Mouse (Mus musculus): ENCODE data around the gene Actg2. TPM values are rescaled to one million over a fixed set of nuclear protein-coding genes. Genes with fewer than 3 reads are reported as not detected.

The Actg2 gene
- polyA plus RNA-seq, 1 experiment from 2014 or later, result 1,747 TPM

- no peak overlapping the region for H3K4me2 ChIP-seq (ENCODE audit: low read depth, low read length)
- 86% methylated on average over 5 of the region's 5 CpGs for WGBS
- H3K9me3 ChIP-seq (ENCODE audit: control insufficient read depth, low read length), result no peaks in the 10 kb centered on the region
- H3K9ac ChIP-seq (ENCODE audit: low read depth, low read length), result no peak overlapping the region
- no peak overlapping the region for H3K27ac ChIP-seq (ENCODE audit: low read length)
- H3K4me3 ChIP-seq (ENCODE audit: low read length), result no peak overlapping the region
- no peak for ATAC-seq
- H3K4me1 ChIP-seq (ENCODE audit: control insufficient read depth, insufficient read depth, low read length), result peaks cover 2% of the 10 kb centered on the region; the same call in 1 of the 2 replicates
- peaks cover 2% of the 10 kb centered on the region; the same call in 1 of the 2 replicates for H3K36me3 ChIP-seq (ENCODE audit: control insufficient read depth, insufficient read depth, low read length)
- no peaks in the 10 kb centered on the region for H3K27me3 ChIP-seq (replicated peaks; ENCODE audit: control insufficient read depth, insufficient read depth, low read length)
These were observed 47.9 kb downstream of the Actg2 start for GRCm38 (mm10) chr6:83488200-83488599.

- no peak for ATAC-seq
- no peak overlapping the region for H3K9ac ChIP-seq (ENCODE audit: low read depth, low read length)
- H3K9me3 ChIP-seq (ENCODE audit: control insufficient read depth, low read length), result no peaks in the 10 kb centered on the region
- no peak overlapping the region for H3K27ac ChIP-seq (ENCODE audit: low read length)
- WGBS, result 81% methylated on average over 4 of the region's 4 CpGs
- H3K36me3 ChIP-seq (ENCODE audit: control insufficient read depth, insufficient read depth, low read length), result peaks cover 2% of the 10 kb centered on the region; the same call in 1 of the 2 replicates
- H3K4me3 ChIP-seq (ENCODE audit: low read length), result no peak overlapping the region
- H3K4me1 ChIP-seq (ENCODE audit: control insufficient read depth, insufficient read depth, low read length), result peaks cover 2% of the 10 kb centered on the region; the same call in 1 of the 2 replicates
- H3K27me3 ChIP-seq (replicated peaks; ENCODE audit: control insufficient read depth, insufficient read depth, low read length), result no peaks in the 10 kb centered on the region
- no peak overlapping the region for H3K4me2 ChIP-seq (ENCODE audit: low read depth, low read length)
These were observed 48.8 kb downstream of the Actg2 start for GRCm38 (mm10) chr6:83487298-83487697.

- Histone ChIP-seq H3K9ac (ENCODE audit: low read depth, low read length) (no peak overlapping the region), H3K27ac (ENCODE audit: low read length) (no peak overlapping the region), H3K4me3 (ENCODE audit: low read length) (no peak overlapping the region), H3K9me3 (ENCODE audit: control insufficient read depth, low read length) (no peaks in the 10 kb centered on the region), H3K4me2 (ENCODE audit: low read depth, low read length) (no peak overlapping the region), H3K36me3 (ENCODE audit: control insufficient read depth, insufficient read depth, low read length) (peaks cover 4% of the 10 kb centered on the region; the same call in 1 of the 2 replicates), H3K27me3 (replicated peaks; ENCODE audit: control insufficient read depth, insufficient read depth, low read length) (no peaks in the 10 kb centered on the region), H3K4me1 (ENCODE audit: control insufficient read depth, insufficient read depth, low read length) (peaks cover 2% of the 10 kb centered on the region; the same call in 1 of the 2 replicates)
- WGBS, result 70% methylated on average over 4 of the region's 4 CpGs
- no peak for ATAC-seq
These were observed 50.2 kb downstream of the Actg2 start for GRCm38 (mm10) chr6:83485854-83486253.

GRCm38 (mm10) chr6:83483776-83484175 lies 52.3 kb downstream of the Actg2 start:
- H3K36me3 ChIP-seq (ENCODE audit: control insufficient read depth, insufficient read depth, low read length), result peaks cover 8% of the 10 kb centered on the region

GRCm38 (mm10) chr6:83482418-83483085 lies 53.5 kb downstream of the Actg2 start:
- no peak overlapping the region for H3K4me3 ChIP-seq (ENCODE audit: low read length)
- 43% methylated on average over 10 of the region's 10 CpGs for whole genome bisulfite sequencing
- H3K36me3 ChIP-seq (ENCODE audit: control insufficient read depth, insufficient read depth, low read length), result peaks cover 8% of the 10 kb centered on the region
- no peaks in the 10 kb centered on the region for H3K27me3 ChIP-seq (replicated peaks; ENCODE audit: control insufficient read depth, insufficient read depth, low read length)
- no peak overlapping the region for H3K9ac ChIP-seq (ENCODE audit: low read depth, low read length)
- peak; percentile 56 for ATAC-seq
- H3K9me3 ChIP-seq (ENCODE audit: control insufficient read depth, low read length), result no peaks in the 10 kb centered on the region
- 0 out of 2 replicates have a peak overlapping the region, but pooled peaks have one; percentile 8 for H3K27ac ChIP-seq (ENCODE audit: low read length)
- no peak overlapping the region for H3K4me2 ChIP-seq (ENCODE audit: low read depth, low read length)
- no peaks in the 10 kb centered on the region for H3K4me1 ChIP-seq (ENCODE audit: control insufficient read depth, insufficient read depth, low read length)

More at GRCm38 (mm10) chr6:83483776-83484175, 52.3 kb downstream of the Actg2 start:
- no peak for ATAC-seq
- Histone ChIP-seq H3K9ac (ENCODE audit: low read depth, low read length) (no peak overlapping the region), H3K9me3 (ENCODE audit: control insufficient read depth, low read length) (no peaks in the 10 kb centered on the region), H3K4me3 (ENCODE audit: low read length) (no peak overlapping the region), H3K27ac (ENCODE audit: low read length) (no peak overlapping the region), H3K4me1 (ENCODE audit: control insufficient read depth, insufficient read depth, low read length) (peaks cover 2% of the 10 kb centered on the region; the same call in 1 of the 2 replicates), H3K27me3 (replicated peaks; ENCODE audit: control insufficient read depth, insufficient read depth, low read length) (no peaks in the 10 kb centered on the region), H3K4me2 (ENCODE audit: low read depth, low read length) (no peak overlapping the region)
- WGBS, result 92% methylated on average over 7 of the region's 7 CpGs

- H3K27ac ChIP-seq (ENCODE audit: low read length), result no peak overlapping the region
- H3K4me3 ChIP-seq (ENCODE audit: low read length), result no peak overlapping the region
- no peak overlapping the region for H3K9ac ChIP-seq (ENCODE audit: low read depth, low read length)
- no peaks in the 10 kb centered on the region for H3K9me3 ChIP-seq (ENCODE audit: control insufficient read depth, low read length)
- H3K4me2 ChIP-seq (ENCODE audit: low read depth, low read length), result no peak overlapping the region
- no peaks in the 10 kb centered on the region for H3K27me3 ChIP-seq (replicated peaks; ENCODE audit: control insufficient read depth, insufficient read depth, low read length)
- H3K36me3 ChIP-seq (ENCODE audit: control insufficient read depth, insufficient read depth, low read length), result peaks cover 6% of the 10 kb centered on the region
- H3K4me1 ChIP-seq (ENCODE audit: control insufficient read depth, insufficient read depth, low read length), result no peaks in the 10 kb centered on the region
- WGBS, result 89% methylated on average over 6 of the region's 6 CpGs
- ATAC-seq, result no peak
These were observed 55.9 kb downstream of the Actg2 start for GRCm38 (mm10) chr6:83480019-83480655.

- 53% methylated on average over 2 of the region's 2 CpGs for WGBS
- no peaks in the 10 kb centered on the region for H3K4me1 ChIP-seq (ENCODE audit: control insufficient read depth, insufficient read depth, low read length)
- H3K9me3 ChIP-seq (ENCODE audit: control insufficient read depth, low read length), result no peaks in the 10 kb centered on the region
- ATAC-seq, result no peak
- peaks cover 6% of the 10 kb centered on the region for H3K36me3 ChIP-seq (ENCODE audit: control insufficient read depth, insufficient read depth, low read length)
- H3K4me3 ChIP-seq (ENCODE audit: low read length), result no peak overlapping the region
- H3K9ac ChIP-seq (ENCODE audit: low read depth, low read length), result no peak overlapping the region
- no peak overlapping the region for H3K27ac ChIP-seq (ENCODE audit: low read length)
- H3K4me2 ChIP-seq (ENCODE audit: low read depth, low read length), result no peak overlapping the region
- no peaks in the 10 kb centered on the region for H3K27me3 ChIP-seq (replicated peaks; ENCODE audit: control insufficient read depth, insufficient read depth, low read length)
These were observed 56.9 kb downstream of the Actg2 start for GRCm38 (mm10) chr6:83479193-83479592.

GRCm38 (mm10) chr6:83478628-83479027 lies 57.4 kb downstream of the Actg2 start:
- H3K27ac ChIP-seq (ENCODE audit: low read length), result no peak overlapping the region
- no peak overlapping the region for H3K4me3 ChIP-seq (ENCODE audit: low read length)
- no peaks in the 10 kb centered on the region for H3K9me3 ChIP-seq (ENCODE audit: control insufficient read depth, low read length)
- H3K9ac ChIP-seq (ENCODE audit: low read depth, low read length), result no peak overlapping the region
- no peaks in the 10 kb centered on the region for H3K4me1 ChIP-seq (ENCODE audit: control insufficient read depth, insufficient read depth, low read length)
- H3K27me3 ChIP-seq (replicated peaks; ENCODE audit: control insufficient read depth, insufficient read depth, low read length), result no peaks in the 10 kb centered on the region
- peaks cover 6% of the 10 kb centered on the region for H3K36me3 ChIP-seq (ENCODE audit: control insufficient read depth, insufficient read depth, low read length)
- no peak for ATAC-seq
- 94% methylated on average over 7 of the region's 7 CpGs for WGBS
- H3K4me2 ChIP-seq (ENCODE audit: low read depth, low read length), result no peak overlapping the region

- ATAC-seq, result no peak
- H3K4me3 ChIP-seq (ENCODE audit: low read length), result no peak overlapping the region
- no peaks in the 10 kb centered on the region for H3K27me3 ChIP-seq (replicated peaks; ENCODE audit: control insufficient read depth, insufficient read depth, low read length)
- no peak overlapping the region for H3K9ac ChIP-seq (ENCODE audit: low read depth, low read length)
- no peaks in the 10 kb centered on the region for H3K4me1 ChIP-seq (ENCODE audit: control insufficient read depth, insufficient read depth, low read length)
- WGBS, result 67% methylated on average over 4 of the region's 4 CpGs
- H3K27ac ChIP-seq (ENCODE audit: low read length), result no peak overlapping the region
- H3K9me3 ChIP-seq (ENCODE audit: control insufficient read depth, low read length), result no peaks in the 10 kb centered on the region
- H3K36me3 ChIP-seq (ENCODE audit: control insufficient read depth, insufficient read depth, low read length), result peaks cover 6% of the 10 kb centered on the region
- no peak overlapping the region for H3K4me2 ChIP-seq (ENCODE audit: low read depth, low read length)
These were observed 57.8 kb downstream of the Actg2 start for GRCm38 (mm10) chr6:83478217-83478616.
